Mouse (Mus musculus) midbrain, postnatal 0 days (tissue): ENCODE measurements around the gene Rgs6. TPM values are rescaled to one million over a fixed set of nuclear protein-coding genes. Genes with fewer than 3 reads are reported as not detected.

Source experiments
- ATAC-seq: fragments of 200-750 bp; cut with Nextera tagmentation; 2 replicates; pipeline ENCODE4 v1.8.0; 2017; ENCODE audit warnings: moderate number of reproducible peaks, mild to moderate bottlenecking, moderate TSS enrichment, moderate library complexity; ENCODE audit not compliant: low FRiP score
- DNase-seq: peaks from one replicate; pipeline ENCODE4 v3.0.0-alpha.2; 2015; ENCODE audit warnings: low spot score
- H3K27ac ChIP-seq: fragments of 300-500 bp; sonication (generic); 2 replicates; pipeline ENCODE4 v1.5.1; 2014; ENCODE audit warnings: low read depth, mild to moderate bottlenecking, low read length, mixed read lengths
- H3K27me3 ChIP-seq: fragments of 300-500 bp; sonication (generic); 2 replicates; pipeline ENCODE4 v1.6.1; 2014; ENCODE audit warnings: low read length, control low read depth, mixed read lengths; ENCODE audit not compliant: insufficient read depth
- H3K36me3 ChIP-seq: fragments of 300-500 bp; sonication (generic); 2 replicates; pipeline ENCODE4 v1.6.1; 2014; ENCODE audit warnings: low read length, control low read depth, mixed read lengths; ENCODE audit not compliant: insufficient read depth
- H3K4me1 ChIP-seq: fragments of 300-500 bp; sonication (generic); 2 replicates; pipeline ENCODE4 v1.6.1; 2014; ENCODE audit warnings: mild to moderate bottlenecking, control low read depth, antibody characterized with exemption, low read length, mixed read lengths; ENCODE audit not compliant: insufficient read depth
- H3K4me2 ChIP-seq: fragments of 300-500 bp; sonication (generic); 2 replicates; pipeline ENCODE4 v1.6.1; 2014; ENCODE audit warnings: low read depth, mild to moderate bottlenecking, low read length, mixed read lengths; ENCODE audit not compliant: poor library complexity, severe bottlenecking
- H3K4me3 ChIP-seq: fragments of 300-500 bp; sonication (generic); 2 replicates; pipeline ENCODE4 v1.5.1; 2014; ENCODE audit warnings: low read depth, mild to moderate bottlenecking, low read length, moderate library complexity
- H3K9ac ChIP-seq: fragments of 300-500 bp; sonication (generic); replicated peaks from 2 replicates; pipeline ENCODE4 v1.6.1; 2014; ENCODE audit warnings: mild to moderate bottlenecking, low read length, moderate library complexity, mixed read lengths; ENCODE audit not compliant: poor library complexity, severe bottlenecking
- H3K9me3 ChIP-seq: fragments of 300-500 bp; sonication (generic); 2 replicates; pipeline ENCODE4 v1.6.1; 2016; ENCODE audit warnings: low read length, control low read depth
- CTCF ChIP-seq: IDR thresholded peaks from 2 replicates; pipeline ENCODE4 v1.5.1; 2016; ENCODE audit warnings: antibody characterized with exemption, mild to moderate bottlenecking
- WGBS: fragments of 180-500 bp; shearing (Covaris S2); extraction: QIAGEN DNeasy Blood & Tissue Kit; methylation state at CpG from one replicate; pipeline ENCODE4 v1.1.7; 2014; 5-methylcytosine and 5-hydroxymethylcytosine counted together
- polyA plus RNA-seq: library from polyadenylated mRNA; unstranded; fragments of >200 nt; fragmentation: Nextera tagmentation; extraction: Ambion mirVana; gene quantifications from 2 replicates; pipeline ENCODE4 v1.2.1, GENCODE M21; 2015
- total RNA-seq: library from RNA; depleted of rRNA; stranded (reverse); fragments of >200 nt; gene quantifications from 2 replicates; pipeline ENCODE4 v1.2.3, GENCODE M21; 2014

The Rgs6 gene
- total and polyA plus RNA-seq, 2 experiments from 2014 or later = 22.0 to 26.3 TPM

GRCm38 (mm10) chr12:82971176-82971575, 383.1 kb downstream of the Rgs6 start:
- Histone ChIP-seq H3K27me3 (no peaks in the 10 kb centered on the region), H3K4me1 (no peaks in the 10 kb centered on the region), H3K4me2 (no peak overlapping the region), H3K9ac (no peak overlapping the region), H3K36me3 (no peaks in the 10 kb centered on the region), H3K4me3 (no peak overlapping the region), H3K27ac (no peak overlapping the region), H3K9me3 (no peaks in the 10 kb centered on the region)
- ATAC-seq = no peak
- 78% methylated on average over 1 of the region's 1 CpGs for WGBS
- no peak for DNase-seq
- no peak for TF ChIP-seq CTCF

DNA sequence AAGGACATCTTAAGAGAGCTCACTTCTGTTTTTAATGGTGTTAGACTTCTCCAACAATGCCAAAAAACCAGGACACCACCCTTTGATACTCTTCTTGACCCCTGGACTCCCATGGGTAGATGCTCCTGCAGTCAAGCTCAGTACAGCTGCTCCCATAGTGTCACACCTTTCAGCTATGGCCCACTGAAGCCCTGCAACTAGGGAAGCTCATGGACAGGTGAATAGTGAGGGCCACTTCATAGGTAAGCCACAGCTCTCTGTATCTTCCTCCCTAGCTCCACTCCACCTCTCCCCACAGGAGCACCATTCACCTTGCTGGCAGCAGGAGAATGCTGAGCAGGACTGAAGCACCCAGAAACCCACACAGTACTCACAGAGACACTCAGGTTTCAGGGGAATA, 384.6 kb downstream of the Rgs6 start:
- Histone ChIP-seq H3K27me3 (no peaks in the 10 kb centered on the region), H3K36me3 (no peaks in the 10 kb centered on the region), H3K27ac (no peak overlapping the region), H3K9me3 (no peaks in the 10 kb centered on the region), H3K4me1 (no peaks in the 10 kb centered on the region), H3K9ac (no peak overlapping the region), H3K4me3 (no peak overlapping the region), H3K4me2 (no peak overlapping the region)
- no peak for TF ChIP-seq CTCF
- no peak for DNase-seq
- no peak for ATAC-seq

DNA sequence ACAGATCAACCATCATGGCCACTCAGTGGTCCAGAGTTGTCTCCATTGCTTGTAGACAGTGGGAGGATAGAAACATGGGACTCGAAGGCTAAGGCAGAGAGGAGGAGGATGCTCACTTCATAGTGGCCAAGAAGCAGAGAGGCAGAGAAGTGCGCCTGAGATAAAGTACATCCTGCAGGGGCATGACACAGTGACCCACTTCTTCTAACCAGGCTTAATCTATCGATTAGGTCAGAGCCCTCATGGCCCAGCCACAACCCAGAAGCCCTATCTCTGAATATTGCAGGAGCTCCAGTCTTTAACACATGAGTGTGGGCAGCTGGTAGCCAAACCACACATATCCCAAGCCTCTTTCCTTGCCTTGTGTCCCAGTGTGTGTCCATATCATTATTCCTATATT, 385.7 kb downstream of the Rgs6 start:
- no peak overlapping the region for H3K27ac ChIP-seq
- no peaks in the 10 kb centered on the region for H3K9me3 ChIP-seq
- H3K4me3 ChIP-seq = no peak overlapping the region
- no peak overlapping the region for H3K4me2 ChIP-seq
- DNase-seq (no peak), ATAC-seq (no peak)
- H3K27me3 ChIP-seq = no peaks in the 10 kb centered on the region
- H3K9ac ChIP-seq = no peak overlapping the region
- no peak for TF ChIP-seq CTCF
- 98% methylated on average over 3 of the region's 3 CpGs for WGBS
- no peaks in the 10 kb centered on the region for H3K4me1 ChIP-seq
- no peaks in the 10 kb centered on the region for H3K36me3 ChIP-seq

- WGBS = 86% methylated on average over 3 of the region's 3 CpGs
- H3K4me3 ChIP-seq = no peak overlapping the region
- H3K4me1 ChIP-seq = no peaks in the 10 kb centered on the region
- no peak for DNase-seq
- no peak overlapping the region for H3K27ac ChIP-seq
- H3K36me3 ChIP-seq = no peaks in the 10 kb centered on the region
- H3K9ac ChIP-seq = no peak overlapping the region
- ATAC-seq = no peak
- no peaks in the 10 kb centered on the region for H3K9me3 ChIP-seq
- H3K27me3 ChIP-seq = no peaks in the 10 kb centered on the region
- no peak for TF ChIP-seq CTCF
- H3K4me2 ChIP-seq = no peak overlapping the region
These were observed 390.2 kb downstream of the Rgs6 start for GRCm38 (mm10) chr12:82978275-82978674.

DNA sequence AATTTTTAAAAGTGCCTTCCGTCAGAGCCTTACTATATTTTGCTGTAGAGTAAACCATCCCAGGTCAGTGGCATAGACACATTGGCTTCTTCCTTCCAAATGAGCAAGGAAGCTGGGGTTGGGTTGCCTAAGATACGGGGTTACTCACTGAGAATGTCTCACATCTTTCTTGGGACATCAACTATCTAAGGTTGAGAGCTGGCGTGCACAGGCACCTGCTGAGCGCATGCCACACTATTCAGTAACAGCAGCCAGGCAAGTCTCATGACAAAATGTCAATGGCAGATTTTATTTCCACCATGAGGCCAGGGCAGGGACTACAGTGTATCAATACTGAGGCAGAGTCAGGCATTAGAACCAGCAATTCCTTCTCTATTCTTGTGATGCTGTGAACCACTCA, 394.6 kb downstream of the Rgs6 start:
- no peak overlapping the region for H3K27ac ChIP-seq
- no peak overlapping the region for H3K4me2 ChIP-seq
- no peak overlapping the region for H3K9ac ChIP-seq
- ATAC-seq = no peak
- H3K4me1 ChIP-seq = no peaks in the 10 kb centered on the region
- no peak overlapping the region for H3K4me3 ChIP-seq
- no peaks in the 10 kb centered on the region for H3K9me3 ChIP-seq
- WGBS = 88% methylated on average over 4 of the region's 4 CpGs
- DNase-seq = no peak
- H3K27me3 ChIP-seq = no peaks in the 10 kb centered on the region
- no peaks in the 10 kb centered on the region for H3K36me3 ChIP-seq
- no peak for TF ChIP-seq CTCF

- H3K4me1 ChIP-seq = no peaks in the 10 kb centered on the region
- DNase-seq = no peak
- no peaks in the 10 kb centered on the region for H3K27me3 ChIP-seq
- WGBS = 75% methylated on average over 8 of the region's 8 CpGs
- H3K9me3 ChIP-seq = no peaks in the 10 kb centered on the region
- H3K36me3 ChIP-seq = no peaks in the 10 kb centered on the region
- no peak for ATAC-seq
- no peak overlapping the region for H3K4me2 ChIP-seq
- no peak overlapping the region for H3K4me3 ChIP-seq
- no peak for TF ChIP-seq CTCF
- no peak overlapping the region for H3K9ac ChIP-seq
- no peak overlapping the region for H3K27ac ChIP-seq
These were observed 397.2 kb downstream of the Rgs6 start for GRCm38 (mm10) chr12:82985300-82985699.

- Histone ChIP-seq H3K4me1 (no peaks in the 10 kb centered on the region), H3K4me2 (no peak overlapping the region), H3K9ac (no peak overlapping the region), H3K36me3 (no peaks in the 10 kb centered on the region), H3K9me3 (no peaks in the 10 kb centered on the region), H3K4me3 (no peak overlapping the region), H3K27ac (no peak overlapping the region), H3K27me3 (no peaks in the 10 kb centered on the region)
- TF ChIP-seq CTCF = no peak
- WGBS = 95% methylated on average over 1 of the region's 1 CpGs
- ATAC-seq = no peak
- DNase-seq = no peak
These were observed 399.6 kb downstream of the Rgs6 start for GRCm38 (mm10) chr12:82987661-82988060.
